ENCODE assay signal across 1 mouse cellular context in genomic region chr1:156659906-156660659, GRCm38 (mm10).
TF ChIP-seq lines count a peak whose summit lies in the region.

No protein-coding gene starts in this region.

TF ChIP-seq in CH12.LX, 34 proteins besides CTCF, POLR2A, EP300 and RAD21 (continued from another document):
- TF ChIP-seq MAX (IDR thresholded peaks at IDR 0.05; ENCODE audit: low read length) (peak; percentile 97), IRF4 (IDR thresholded peaks at IDR 0.05; ENCODE audit: low read depth, low read length) (peak; percentile 71; the same call in 1 of the 2 replicates), ETS1 (conservative IDR thresholded peaks at IDR 0.05; ENCODE audit: low read depth, low read length) (peak; percentile 76; the same call in 1 of the 2 replicates), ZNF384 (IDR thresholded peaks at IDR 0.05; ENCODE audit: low read depth, low read length) (no peak; the same call in 1 of the 2 replicates), TCF12 (IDR thresholded peaks at IDR 0.05; ENCODE audit: low read depth, low read length) (peak; percentile 55; the same call in 1 of the 2 replicates), USF1 (IDR thresholded peaks at IDR 0.05; ENCODE audit: low read depth, low read length) (peak; percentile 55), MYC (IDR thresholded peaks at IDR 0.05; ENCODE audit: low read depth, low read length) (peak; percentile 95), RCOR1 (conservative IDR thresholded peaks at IDR 0.05; ENCODE audit: low read depth, low read length) (0 out of 2 replicates have a peak, but pooled peaks have one; percentile 65), ZC3H11A (IDR thresholded peaks at IDR 0.05; ENCODE audit: low read depth, low read length) (no peak), SIN3A (IDR thresholded peaks at IDR 0.05; ENCODE audit: low read length) (peak; percentile 65)
